Mouse (Mus musculus): Measurements from ENCODE around the gene Rapgef4.

GRCm38 (mm10) chr2:72107525-72108180, 126.6 kb downstream of the Rapgef4 start:
- no peak for TF ChIP-seq CTCF (IDR thresholded peaks at IDR 0.05; ENCODE audit: borderline replicate concordance, insufficient read depth, low read depth, low read length)
- no peak for TF ChIP-seq POLR2A (IDR thresholded peaks at IDR 0.05; ENCODE audit: borderline replicate concordance, insufficient read depth, low read length)
